Mouse (Mus musculus): ENCODE measurements around the gene Epb41l2. TPM values are rescaled to one million over a fixed set of nuclear protein-coding genes. Genes with fewer than 3 reads are reported as not detected.

The Epb41l2 gene
- total RNA-seq, 2 experiments from 2014 or later = 42.0 to 55.8 TPM

DNA sequence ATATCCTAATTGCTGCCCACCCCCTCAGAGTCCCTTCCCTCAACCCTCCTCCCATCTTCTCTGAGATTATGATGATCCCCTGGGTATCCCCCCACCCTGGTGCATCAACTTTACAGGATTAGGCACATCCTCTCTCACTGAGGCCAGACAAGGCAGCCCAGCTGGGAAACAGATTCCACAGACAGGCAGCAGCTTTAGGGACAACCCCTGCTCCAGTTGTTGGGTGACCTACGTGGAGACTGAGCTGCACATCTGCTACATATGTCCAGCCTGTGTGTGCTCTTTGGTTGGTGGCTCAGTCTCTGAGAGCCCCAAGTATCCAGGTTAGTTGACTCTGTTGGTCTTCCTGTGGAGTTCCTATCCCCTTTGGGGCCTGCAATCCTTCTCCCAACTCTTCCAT is 179.1 kb downstream of the Epb41l2 start:
- no peak for DNase-seq
- intact Hi-C loops (cut with DNase I) = loop anchor here (2.0 kb wide), 1 partner anchor 600 kb away; no protein-coding TSS in a partner anchor

GRCm38 (mm10) chr10:25539146-25539770 is 179.7 kb downstream of the Epb41l2 start:
- intact Hi-C loops (cut with DNase I) = loop anchor here (2.0 kb wide), 1 partner anchor 600 kb away; no protein-coding TSS in a partner anchor
- peak; percentile 23 to 28 for DNase-seq

- peak in 1 of 2 experiments; percentile 17 for DNase-seq
- intact Hi-C loops (cut with DNase I) = loop anchor here (2.0 to 5.0 kb wide), 2 partner anchors 143 to 599 kb away; no protein-coding TSS in a partner anchor
Observed at GRCm38 (mm10) chr10:25539771-25540168, 180.2 kb downstream of the Epb41l2 start.

- DNase-seq = no peak
- intact Hi-C loops (cut with DNase I) = loop anchor here (5.0 kb wide), 1 partner anchor 141 kb away; no protein-coding TSS in a partner anchor
Observed at GRCm38 (mm10) chr10:25541097-25541496, 181.5 kb downstream of the Epb41l2 start.

- intact Hi-C loops (cut with DNase I) = no loop called here
- no peak for DNase-seq
Observed at GRCm38 (mm10) chr10:25552936-25553335, 193.3 kb downstream of the Epb41l2 start.

GRCm38 (mm10) chr10:25571319-25572240 is 212.0 kb downstream of the Epb41l2 start:
- DNase-seq = no peak
- intact Hi-C loops (cut with DNase I) = no loop called here

Other genes with a start within 250 kb of the Epb41l2 start
- gene Akap7, start 51.9 kb upstream of the Epb41l2 start, total RNA-seq (2021) = 10 to 100 TPM; 53.2 to 68.6 TPM
- not detected for gene Smlr1, start 176.5 kb downstream of the Epb41l2 start, total RNA-seq (2021)

All from heart, postnatal 36 days (tissue).